Mouse (Mus musculus) CH12.LX (cell line): Measurements from ENCODE around the gene Arl14. TPM values are rescaled to one million over a fixed set of nuclear protein-coding genes. Genes with fewer than 3 reads are reported as not detected.
A peak's percentile ranks its signal among the peaks of the same experiment; 100 is the strongest.

Experiments
- DNase-seq: peaks from one replicate; pipeline ENCODE4 v3.0.0-alpha.2; 2013; ENCODE audit errors: extremely low read depth
- H3K27ac ChIP-seq: 2 replicates; pipeline ENCODE4 v1.5.1; 2012; ENCODE audit warnings: low read depth, mild to moderate bottlenecking, control low read depth, moderate library complexity; ENCODE audit not compliant: insufficient read depth
- H3K27me3 ChIP-seq: replicated peaks from 2 replicates; pipeline ENCODE3; 2012; ENCODE audit warnings: inconsistent platforms
- H3K36me3 ChIP-seq, 2 experiments: replicated peaks in 1 of 2; 2 replicates each; pipeline versions ENCODE3 to v1.6.1; 2012; ENCODE audit warnings: inconsistent platforms in 1 of 2, low read length in 1 of 2, mild to moderate bottlenecking in 1 of 2, mixed read lengths in 1 of 2, moderate library complexity in 1 of 2; ENCODE audit not compliant: control insufficient read depth in 1 of 2, insufficient read depth in 1 of 2
- H3K4me1 ChIP-seq, 2 experiments: 2 replicates each; pipeline ENCODE4 v1.6.1; 2012; ENCODE audit warnings: inconsistent platforms in 1 of 2, moderate library complexity in 1 of 2; ENCODE audit not compliant: insufficient read depth in 2 of 2, control insufficient read depth in 1 of 2
- H3K4me2 ChIP-seq: 2 replicates; pipeline ENCODE4 v1.6.1; 2012; ENCODE audit warnings: low read depth, mild to moderate bottlenecking, control low read depth; ENCODE audit not compliant: poor library complexity, insufficient read depth, severe bottlenecking
- H3K4me3 ChIP-seq, 3 experiments: fragments of 150-350 bp in 1 of 3; sonication (generic) in 1 of 3; replicated peaks in 1 of 3; 2 replicates each; pipeline versions ENCODE3 to v1.5.1; 2011 to 2012; ENCODE audit warnings: low read depth in 2 of 3, low read length in 2 of 3, mild to moderate bottlenecking in 2 of 3, moderate library complexity in 2 of 3, control low read depth in 1 of 3, improper control_type of control experiment in 1 of 3, inconsistent platforms in 1 of 3, mixed read lengths in 1 of 3; ENCODE audit not compliant: poor library complexity in 1 of 3
- H3K79me2 ChIP-seq: replicated peaks from 2 replicates; pipeline ENCODE4 v1.6.1; 2012; ENCODE audit warnings: mild to moderate bottlenecking, moderate library complexity; ENCODE audit not compliant: control insufficient read depth, poor library complexity, insufficient read depth, severe bottlenecking; ENCODE audit errors: extremely low read depth
- H3K9ac ChIP-seq: 2 replicates; pipeline ENCODE4 v1.6.1; 2012; ENCODE audit warnings: low read depth, mild to moderate bottlenecking, control low read depth, moderate library complexity; ENCODE audit not compliant: insufficient read depth
- H3K9me3 ChIP-seq: replicated peaks from 2 replicates; pipeline ENCODE3; 2012; ENCODE audit warnings: low read length, inconsistent platforms, mixed read lengths
- CTCF ChIP-seq, 2 experiments: IDR thresholded peaks in 1 of 2; conservative IDR thresholded peaks in 1 of 2; 2 replicates each; pipeline ENCODE4 v1.5.1; 2011 to 2012; ENCODE audit warnings: low read depth in 2 of 2, low read length in 2 of 2, improper control_type of control experiment in 1 of 2, inconsistent platforms in 1 of 2, mild to moderate bottlenecking in 1 of 2, moderate library complexity in 1 of 2
- E2F4 ChIP-seq: IDR thresholded peaks from 2 replicates; pipeline ENCODE4 v1.6.1; 2011; ENCODE audit warnings: low read depth, low read length, improper control_type of control experiment; ENCODE audit not compliant: insufficient replicate concordance
- HCFC1 ChIP-seq: IDR thresholded peaks from 2 replicates; pipeline ENCODE4 v1.6.1; 2012; ENCODE audit warnings: low read depth, mild to moderate bottlenecking, inconsistent platforms, low read length, improper control_type of control experiment
- MAFK ChIP-seq: IDR thresholded peaks from 2 replicates; pipeline ENCODE4 v1.6.1; 2011; ENCODE audit warnings: low read length, improper control_type of control experiment; ENCODE audit not compliant: insufficient replicate concordance
- MXI1 ChIP-seq: IDR thresholded peaks from 2 replicates; pipeline ENCODE4 v1.6.1; 2011; ENCODE audit warnings: mild to moderate bottlenecking, low read depth, low read length, improper control_type of control experiment
- PAX5 ChIP-seq: IDR thresholded peaks from 2 replicates; pipeline ENCODE4 v1.6.1; 2012; ENCODE audit warnings: low read length, inconsistent platforms, mixed read lengths
- RAD21 ChIP-seq: IDR thresholded peaks from 2 replicates; pipeline ENCODE4 v1.6.1; 2011; ENCODE audit warnings: low read depth, mild to moderate bottlenecking, low read length, improper control_type of control experiment, moderate library complexity
- SMC3 ChIP-seq: IDR thresholded peaks from 2 replicates; pipeline ENCODE4 v1.6.1; 2011; ENCODE audit warnings: low read depth, low read length, improper control_type of control experiment
- TBP ChIP-seq: conservative IDR thresholded peaks from 2 replicates; pipeline ENCODE4 v1.6.1; 2011; ENCODE audit warnings: low read depth, low read length, improper control_type of control experiment
- ZC3H11A ChIP-seq: IDR thresholded peaks from 2 replicates; pipeline ENCODE4 v1.6.1; 2012; ENCODE audit warnings: low read depth, mild to moderate bottlenecking, inconsistent platforms, low read length, improper control_type of control experiment
- ZKSCAN1 ChIP-seq: IDR thresholded peaks from 2 replicates; pipeline ENCODE4 v1.6.1; 2012; ENCODE audit warnings: low read depth, inconsistent platforms, low read length, improper control_type of control experiment, borderline replicate concordance
- ZNF384 ChIP-seq: IDR thresholded peaks from 2 replicates; pipeline ENCODE4 v1.6.1; 2012; ENCODE audit warnings: low read depth, low read length, improper control_type of control experiment, inconsistent platforms
- dilution Hi-C: fragments of 300-500 bp; cut with MboI; formaldehyde crosslinking; loops from 2 replicates; pipeline ENCODE4 v1.14.3; 2020; ENCODE audit warnings: low sequenced_read_pairs; ENCODE audit not compliant: extremely low pct_unique_long_range_greater_than_20kb, extremely low pct_ligation_motif_present
- in situ Hi-C: fragments of 300-500 bp; cut with MboI; formaldehyde crosslinking; loops from 3 replicates; pipeline ENCODE4 v1.14.3; 2019; ENCODE audit warnings: low sequenced_read_pairs, low pct_ligation_motif_present, low pct_unique_long_range_greater_than_20kb, mixed read lengths
- polyA plus RNA-seq: library from polyadenylated mRNA; unstranded; fragments of >175 nt; gene quantifications from 2 replicates; pipeline ENCODE4 v1.2.1, GENCODE M21; 2012; ENCODE audit warnings: low read depth; ENCODE audit not compliant: insufficient read length
- total RNA-seq, 2 experiments: library from RNA; depleted of rRNA; stranded (reverse); fragments of 300-350 nt in 1 of 2; fragments of >200 nt in 1 of 2; gene quantifications; 2 replicates each; pipeline ENCODE4 v1.2.3; 2012 to 2014

Gene Arl14
- total and polyA plus RNA-seq, 3 experiments, result not detected

DNA sequence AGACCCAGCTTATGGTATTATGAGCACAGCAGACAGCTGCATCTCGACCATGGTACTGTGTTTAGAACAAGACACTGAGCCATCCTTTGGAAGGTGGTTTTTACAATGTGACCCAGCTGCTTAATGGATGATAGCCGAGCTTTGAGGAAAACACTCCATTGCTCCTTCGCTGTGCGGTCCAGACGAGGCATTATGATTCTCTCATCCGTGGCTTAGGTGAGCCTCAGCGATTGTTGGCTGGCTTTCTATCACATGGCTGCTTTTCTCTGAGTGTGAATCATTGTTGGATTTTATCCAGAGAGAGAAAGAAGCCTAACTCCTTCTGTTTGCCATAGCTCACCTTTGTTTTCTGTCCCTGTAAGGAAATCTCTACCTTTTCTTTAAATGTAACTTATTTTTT is 32.5 kb downstream of the Arl14 start:
- dilution Hi-C loops (no loop called here), in situ Hi-C loops (loop anchor here (10.0 to 25.0 kb wide), 2 partner anchors 230 to 458 kb away; partner anchors contain the start of gene Nmd3)
- no peaks in the 10 kb centered on the region for H3K4me1 ChIP-seq
- H3K79me2 ChIP-seq, result no peaks in the 10 kb centered on the region
- H3K9me3 ChIP-seq, result no peaks in the 10 kb centered on the region
- DNase-seq, result no peak
- no peak overlapping the region for H3K4me2 ChIP-seq
- no peaks in the 10 kb centered on the region for H3K36me3 ChIP-seq
- H3K4me3 ChIP-seq, result no peak overlapping the region
- no peak overlapping the region for H3K9ac ChIP-seq
- no peaks in the 10 kb centered on the region for H3K27me3 ChIP-seq
- H3K27ac ChIP-seq, result no peak overlapping the region
- TF ChIP-seq HCFC1, result no peak
- TF ChIP-seq MXI1, result no peak
- no peak for TF ChIP-seq MAFK
- TF ChIP-seq RAD21, result no peak
- TF ChIP-seq PAX5, result no peak
- TF ChIP-seq ZNF384, result no peak
- no peak for TF ChIP-seq TBP
- TF ChIP-seq ZKSCAN1, result no peak
- no peak for TF ChIP-seq CTCF (conservative IDR thresholded peaks at IDR 0.05 in 1 of 2, IDR thresholded peaks at IDR 0.05 in 1 of 2; ENCODE audit: low read depth in 2 of 2, low read length in 2 of 2)
- TF ChIP-seq E2F4, result no peak
- no peak for TF ChIP-seq ZC3H11A
- TF ChIP-seq SMC3, result no peak

DNA sequence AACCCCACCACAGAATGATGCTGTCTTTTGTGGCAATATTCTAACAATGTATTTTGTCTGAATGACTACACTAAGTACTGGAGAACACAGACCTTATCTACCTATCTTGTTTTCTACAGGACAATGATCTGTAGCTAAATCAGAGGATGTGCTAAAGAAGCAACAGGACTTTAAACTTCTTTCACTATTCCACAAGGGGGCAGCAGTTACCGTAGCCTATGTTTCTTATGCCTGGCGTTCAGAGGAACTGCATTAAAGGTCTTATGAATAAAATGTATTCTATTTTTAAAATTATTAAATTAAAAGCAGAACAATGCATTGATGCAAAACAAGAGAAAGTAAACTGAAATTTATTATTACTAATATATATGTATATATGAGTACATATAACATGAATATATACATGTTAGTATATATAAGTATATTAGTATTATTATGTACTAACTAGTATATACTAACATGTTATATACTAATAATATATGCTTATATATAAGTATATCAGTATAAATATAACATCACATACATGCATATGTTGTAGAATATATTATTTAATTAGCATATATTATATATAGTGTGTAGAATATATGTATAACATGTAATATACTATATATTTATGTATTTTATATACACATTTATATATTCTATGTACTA is 35.0 kb downstream of the Arl14 start:
- Histone ChIP-seq H3K79me2 (no peaks in the 10 kb centered on the region), H3K4me2 (no peak overlapping the region), H3K4me3 (no peak overlapping the region), H3K4me1 (no peaks in the 10 kb centered on the region), H3K27me3 (no peaks in the 10 kb centered on the region), H3K36me3 (no peaks in the 10 kb centered on the region), H3K27ac (no peak overlapping the region), H3K9ac (no peak overlapping the region), H3K9me3 (no peaks in the 10 kb centered on the region)
- in situ Hi-C loops (loop anchor here (10.0 to 25.0 kb wide), 2 partner anchors 228 to 455 kb away; partner anchors contain the start of gene Nmd3), dilution Hi-C loops (no loop called here)
- TF ChIP-seq CTCF (conservative IDR thresholded peaks at IDR 0.05 in 1 of 2, IDR thresholded peaks at IDR 0.05 in 1 of 2; ENCODE audit: low read depth in 2 of 2, low read length in 2 of 2), result peak; percentile 36 to 94
- no peak for TF ChIP-seq ZNF384
- peak; percentile 85 for TF ChIP-seq ZC3H11A
- TF ChIP-seq RAD21, result peak; percentile 94
- TF ChIP-seq SMC3, result peak; percentile 93
- DNase-seq, result peak; percentile 77
